Mouse (Mus musculus) lung, embryonic 16.5 days (tissue): ENCODE data around the gene Jade2. TPM values are rescaled to one million over a fixed set of nuclear protein-coding genes. Genes with fewer than 3 reads are reported as not detected.
A peak's percentile ranks its signal among the peaks of the same experiment; 100 is the strongest.

Experiments
- ATAC-seq: fragments of 200-750 bp; cut with Nextera tagmentation; 2 replicates; pipeline ENCODE4 v1.8.0; 2017; ENCODE audit warnings: low read depth, mild to moderate bottlenecking, moderate library complexity
- H3K27ac ChIP-seq: fragments of 300-500 bp; sonication (generic); 2 replicates; pipeline ENCODE4 v1.5.1; 2014; ENCODE audit warnings: mild to moderate bottlenecking, control low read depth, low read length
- H3K27me3 ChIP-seq: fragments of 300-500 bp; sonication (generic); 2 replicates; pipeline ENCODE4 v1.6.1; 2014; ENCODE audit warnings: low read depth, low read length, mixed read lengths; ENCODE audit not compliant: control insufficient read depth, insufficient read depth
- H3K36me3 ChIP-seq: fragments of 300-500 bp; sonication (generic); 2 replicates; pipeline ENCODE4 v1.6.1; 2014; ENCODE audit warnings: low read length; ENCODE audit not compliant: control insufficient read depth, insufficient read depth
- H3K4me1 ChIP-seq: fragments of 300-500 bp; sonication (generic); replicated peaks from 2 replicates; pipeline ENCODE4 v1.6.1; 2014; ENCODE audit warnings: low read length, mixed read lengths; ENCODE audit not compliant: control insufficient read depth, insufficient read depth
- H3K4me2 ChIP-seq: fragments of 300-500 bp; sonication (generic); 2 replicates; pipeline ENCODE4 v1.6.1; 2014; ENCODE audit warnings: low read depth, low read length, control low read depth
- H3K4me3 ChIP-seq: fragments of 300-500 bp; sonication (generic); 2 replicates; pipeline ENCODE4 v1.5.1; 2014; ENCODE audit warnings: mild to moderate bottlenecking, low read length, control low read depth
- H3K9ac ChIP-seq: fragments of 300-500 bp; sonication (generic); 2 replicates; pipeline ENCODE4 v1.6.1; 2014; ENCODE audit warnings: low read length, control low read depth
- H3K9me3 ChIP-seq: fragments of 300-500 bp; sonication (generic); 2 replicates; pipeline ENCODE4 v1.6.1; 2016; ENCODE audit warnings: low read length; ENCODE audit not compliant: control insufficient read depth
- WGBS: fragments of 180-500 bp; shearing (Covaris S2); extraction: QIAGEN DNeasy Blood & Tissue Kit; methylation state at CpG from one replicate; pipeline ENCODE4 v1.1.7; 2014; 5-methylcytosine and 5-hydroxymethylcytosine counted together
- polyA plus RNA-seq: library from polyadenylated mRNA; unstranded; fragments of >200 nt; fragmentation: Nextera tagmentation; extraction: Ambion mirVana; gene quantifications from 2 replicates; pipeline ENCODE4 v1.2.1, GENCODE M21; 2015

Gene Jade2
- polyA plus RNA-seq, 1 experiment from 2014 or later = 2.9 TPM

GRCm38 (mm10) chr11:51831962-51832909 lies 25.2 kb downstream of the Jade2 start:
- H3K27ac ChIP-seq = no peak overlapping the region
- no peak overlapping the region for H3K4me2 ChIP-seq
- peaks cover 5% of the 10 kb centered on the region for H3K36me3 ChIP-seq
- H3K4me3 ChIP-seq = no peak overlapping the region
- H3K4me1 ChIP-seq = no peaks in the 10 kb centered on the region; the same call in 1 of the 2 replicates
- no peak for ATAC-seq
- 71% methylated on average over 4 of the region's 4 CpGs for WGBS
- no peaks in the 10 kb centered on the region for H3K9me3 ChIP-seq
- H3K9ac ChIP-seq = no peak overlapping the region
- no peaks in the 10 kb centered on the region for H3K27me3 ChIP-seq

GRCm38 (mm10) chr11:51824867-51825424 lies 32.5 kb downstream of the Jade2 start:
- Histone ChIP-seq H3K9ac (no peak overlapping the region), H3K36me3 (peaks cover 9% of the 10 kb centered on the region)
- whole genome bisulfite sequencing = 73% methylated on average over 19 of the region's 19 CpGs

GRCm38 (mm10) chr11:51823963-51824753 lies 33.3 kb downstream of the Jade2 start:
- ATAC-seq = peak; percentile 53
- H3K36me3 ChIP-seq = peaks cover 9% of the 10 kb centered on the region
- WGBS = 86% methylated on average over 3 of the region's 3 CpGs

More at GRCm38 (mm10) chr11:51824867-51825424, 32.5 kb downstream of the Jade2 start:
- no peaks in the 10 kb centered on the region for H3K27me3 ChIP-seq
- H3K4me1 ChIP-seq = no peaks in the 10 kb centered on the region; the same call in 1 of the 2 replicates
- H3K4me3 ChIP-seq = no peak overlapping the region
- no peak overlapping the region for H3K4me2 ChIP-seq
- H3K27ac ChIP-seq = no peak overlapping the region
- ATAC-seq = no peak
- H3K9me3 ChIP-seq = no peaks in the 10 kb centered on the region

GRCm38 (mm10) chr11:51823271-51823670 lies 34.2 kb downstream of the Jade2 start:
- Histone ChIP-seq H3K9me3 (no peaks in the 10 kb centered on the region), H3K36me3 (peaks cover 12% of the 10 kb centered on the region), H3K4me2 (no peak overlapping the region), H3K27me3 (no peaks in the 10 kb centered on the region), H3K4me1 (no peaks in the 10 kb centered on the region; the same call in 1 of the 2 replicates), H3K4me3 (no peak overlapping the region), H3K27ac (no peak overlapping the region), H3K9ac (no peak overlapping the region)
- WGBS = 89% methylated on average over 11 of the region's 11 CpGs
- ATAC-seq = no peak

More at GRCm38 (mm10) chr11:51823963-51824753, 33.3 kb downstream of the Jade2 start:
- H3K4me3 ChIP-seq = no peak overlapping the region
- no peaks in the 10 kb centered on the region for H3K27me3 ChIP-seq
- H3K4me1 ChIP-seq = no peaks in the 10 kb centered on the region; the same call in 1 of the 2 replicates
- no peak overlapping the region for H3K9ac ChIP-seq
- no peak overlapping the region for H3K27ac ChIP-seq
- H3K4me2 ChIP-seq = no peak overlapping the region
- no peaks in the 10 kb centered on the region for H3K9me3 ChIP-seq

GRCm38 (mm10) chr11:51822736-51823135 lies 34.7 kb downstream of the Jade2 start:
- H3K27ac ChIP-seq = no peak overlapping the region
- no peak overlapping the region for H3K9ac ChIP-seq
- H3K4me2 ChIP-seq = no peak overlapping the region
- no peak overlapping the region for H3K4me3 ChIP-seq
- WGBS = 27% methylated on average over 4 of the region's 4 CpGs
- ATAC-seq = no peak
- H3K9me3 ChIP-seq = no peaks in the 10 kb centered on the region
- no peaks in the 10 kb centered on the region; the same call in 1 of the 2 replicates for H3K4me1 ChIP-seq
- peaks cover 12% of the 10 kb centered on the region for H3K36me3 ChIP-seq
- H3K27me3 ChIP-seq = no peaks in the 10 kb centered on the region

- Histone ChIP-seq H3K4me3 (no peak overlapping the region), H3K36me3 (peaks cover 15% of the 10 kb centered on the region), H3K9me3 (no peaks in the 10 kb centered on the region), H3K4me2 (no peak overlapping the region), H3K27ac (no peak overlapping the region), H3K4me1 (no peaks in the 10 kb centered on the region; the same call in 1 of the 2 replicates), H3K27me3 (no peaks in the 10 kb centered on the region), H3K9ac (no peak overlapping the region)
- 30% methylated on average over 11 of the region's 11 CpGs for WGBS
- ATAC-seq = no peak; the same call in 1 of the 2 replicates
Measured at GRCm38 (mm10) chr11:51820861-51821260, 36.6 kb downstream of the Jade2 start.

- peaks cover 18% of the 10 kb centered on the region for H3K36me3 ChIP-seq
- no peak for ATAC-seq
- no peaks in the 10 kb centered on the region; the same call in 1 of the 2 replicates for H3K4me1 ChIP-seq
- H3K4me2 ChIP-seq = no peak overlapping the region
- H3K9ac ChIP-seq = no peak overlapping the region
- no peaks in the 10 kb centered on the region for H3K27me3 ChIP-seq
- no peaks in the 10 kb centered on the region for H3K9me3 ChIP-seq
- whole genome bisulfite sequencing = 70% methylated on average over 3 of the region's 3 CpGs
- no peak overlapping the region for H3K4me3 ChIP-seq
- H3K27ac ChIP-seq = no peak overlapping the region
Measured at GRCm38 (mm10) chr11:51819964-51820363, 37.5 kb downstream of the Jade2 start.

- ATAC-seq = no peak
- Histone ChIP-seq H3K27ac (no peak overlapping the region), H3K9me3 (no peaks in the 10 kb centered on the region), H3K4me3 (no peak overlapping the region), H3K9ac (no peak overlapping the region), H3K36me3 (peaks cover 19% of the 10 kb centered on the region), H3K4me1 (no peaks in the 10 kb centered on the region), H3K4me2 (no peak overlapping the region), H3K27me3 (no peaks in the 10 kb centered on the region)
- 88% methylated on average over 4 of the region's 4 CpGs for WGBS
Measured at GRCm38 (mm10) chr11:51818837-51819236, 38.6 kb downstream of the Jade2 start.
